Mouse (Mus musculus) 416B (cell line): ENCODE measurements around the gene Unc13b.

Source experiments
- DNase-seq: peaks from one replicate; pipeline ENCODE4 v3.0.0; 2011; ENCODE audit warnings: low read depth

The Unc13b gene

GRCm38 (mm10) chr4:43231821-43232220, 173.1 kb downstream of the Unc13b start:
- no peak for DNase-seq

- no peak for DNase-seq
Measured at GRCm38 (mm10) chr4:43232985-43233384, 174.2 kb downstream of the Unc13b start.

GRCm38 (mm10) chr4:43233489-43233888, 174.7 kb downstream of the Unc13b start:
- DNase-seq, result no peak

- DNase-seq, result no peak
Measured at GRCm38 (mm10) chr4:43236898-43237297, 178.1 kb downstream of the Unc13b start.

- DNase-seq, result no peak
Measured at GRCm38 (mm10) chr4:43240716-43241115, 182.0 kb downstream of the Unc13b start.

- DNase-seq, result no peak
Measured at GRCm38 (mm10) chr4:43244022-43244421, 185.3 kb downstream of the Unc13b start.

GRCm38 (mm10) chr4:43245776-43246175, 187.0 kb downstream of the Unc13b start:
- no peak for DNase-seq

- DNase-seq, result no peak
Measured at GRCm38 (mm10) chr4:43248026-43248425, 189.3 kb downstream of the Unc13b start.

GRCm38 (mm10) chr4:43248909-43249308, 190.2 kb downstream of the Unc13b start:
- DNase-seq, result no peak

GRCm38 (mm10) chr4:43251269-43251668, 192.5 kb downstream of the Unc13b start:
- peak; percentile 13 for DNase-seq

- peak; percentile 18 for DNase-seq
Measured at GRCm38 (mm10) chr4:43257040-43257439, 198.3 kb downstream of the Unc13b start.

- no peak for DNase-seq
Measured at GRCm38 (mm10) chr4:43258556-43258955, 199.8 kb downstream of the Unc13b start.

GRCm38 (mm10) chr4:43259435-43259834, 200.7 kb downstream of the Unc13b start:
- no peak for DNase-seq

GRCm38 (mm10) chr4:43260096-43260495, 201.3 kb downstream of the Unc13b start:
- DNase-seq, result no peak

GRCm38 (mm10) chr4:43262821-43263220, 204.1 kb downstream of the Unc13b start:
- DNase-seq, result peak; percentile 33

- DNase-seq, result no peak
Measured at GRCm38 (mm10) chr4:43266146-43266545, 207.4 kb downstream of the Unc13b start.

GRCm38 (mm10) chr4:43266623-43267322, 208.0 kb downstream of the Unc13b start, which contains the start of gene Atp8b5:
TSS of gene Atp8b5 (plus strand) at chr4:43267159.
- DNase-seq, result peak; percentile 87

GRCm38 (mm10) chr4:43267323-43267658, 208.5 kb downstream of the Unc13b start:
- no peak for DNase-seq

GRCm38 (mm10) chr4:43285476-43285875, 226.7 kb downstream of the Unc13b start:
- DNase-seq, result no peak

- peak; percentile 84 for DNase-seq
Measured at GRCm38 (mm10) chr4:43287305-43287704, 228.6 kb downstream of the Unc13b start.

GRCm38 (mm10) chr4:43294001-43294400, 235.2 kb downstream of the Unc13b start:
- DNase-seq, result no peak

- no peak for DNase-seq
Measured at GRCm38 (mm10) chr4:43309696-43310338, 251.1 kb downstream of the Unc13b start.
